ENCODE assay signal across 23 mouse cellular contexts in the genomic region with DNA sequence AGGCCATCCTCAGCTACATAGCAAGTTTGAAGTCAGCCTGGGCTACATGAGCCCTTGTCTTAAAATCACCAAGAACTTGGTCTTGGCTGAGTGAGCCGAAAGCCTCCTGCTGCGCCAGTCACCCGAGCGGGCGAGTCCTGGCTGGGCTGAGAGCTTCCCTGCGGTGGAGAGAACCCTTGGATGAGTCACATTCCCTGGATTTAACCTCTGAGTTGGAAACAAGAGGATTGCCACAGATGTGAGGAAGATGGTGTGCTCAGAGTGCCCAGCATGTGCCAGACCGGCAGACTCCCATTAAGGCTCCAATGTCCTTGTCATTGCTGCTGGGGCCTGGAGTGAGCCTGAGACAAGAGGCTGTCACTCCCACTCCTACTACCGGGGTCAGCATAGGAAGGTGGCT. TPM values are rescaled to one million over a fixed set of nuclear protein-coding genes. Genes with fewer than 3 reads are reported as not detected.
DNase-seq lines count a peak whose midpoint lies in the region; ATAC-seq and TF ChIP-seq lines count a peak whose summit lies in the region.
"Had no signal": no experiment of that assay in that cellular context is flagged by ENCODE, and none has a peak within 500 bp of the region (broad histone marks: within the 10 kb centered on the region; RNA-seq: fewer than 3 reads in every experiment).

No protein-coding gene starts in this region.

- CTCF ChIA-PET in Patski (lab: Charles Lee): interaction anchor here (1.2 kb wide), 1 partner anchor 19 kb away, joined by 3 read pairs; no protein-coding TSS in a partner anchor

- POLR2A ChIA-PET in Patski (lab: Charles Lee): interaction anchor here (2.1 kb wide), 1 partner anchor 10 kb away, joined by 6 read pairs; no protein-coding TSS in a partner anchor

- H3K4me3 ChIP-seq in left cerebral cortex, adult 2 months: no peak overlapping the region
- H3K4me3 ChIP-seq: embryonic facial prominence, embryonic 10.5 days; embryonic facial prominence, embryonic 12.5 days; forebrain, embryonic 10.5 days; forebrain, embryonic 12.5 days had no signal

- DNase-seq in 3134 (ENCODE audit: extremely low read depth, insufficient read length, low spot score) (peak; percentile 75), 3T3-L1 (ENCODE audit: low read depth, low spot score) (peak; percentile 83), Patski (ENCODE audit: low read depth, low spot score) (no peak)
- DNase-seq in fibroblast of lung, adult 2 months (ENCODE audit: low read depth): peak; percentile 69
- DNase-seq in ovary, postnatal 36 days (ENCODE audit: low spot score): no peak
- DNase-seq in cerebellum, adult 11 months: no peak
- no peak for DNase-seq in left cerebral cortex, adult 2 months (ENCODE audit: extremely low spot score in 1 of 2, low spot score in 2 of 2)
- no peak for DNase-seq in thymus, postnatal 25 days
- DNase-seq: adrenal gland, adult 8-10 months; adrenal gland, postnatal 14 days; adrenal gland, postnatal 36 days; cerebellum, adult 18-20 months; cerebellum, adult 8-10 months; cerebellum, adult 9-11 months; cerebellum, postnatal 14 days; forebrain, postnatal 0 days had no signal

- peak; percentile 39 for ATAC-seq in Patski
- ATAC-seq: activated CD4-positive, CD25-positive, alpha-beta regulatory T cell, adult 4 months; CD4-positive, CD25-positive, alpha-beta regulatory T cell, adult 4 months; forebrain, embryonic 14.5 days; forebrain, postnatal 0 days had no signal

- H3K27me3 ChIP-seq in Patski: no peaks in the 10 kb centered on the region
- H3K27me3 ChIP-seq: embryonic facial prominence, embryonic 12.5 days; forebrain, embryonic 12.5 days had no signal

- no peak for TF ChIP-seq CTCF in Patski (IDR thresholded peaks at IDR 0.05)
- no peak for TF ChIP-seq CTCF in left cerebral cortex, adult 2 months (IDR thresholded peaks at IDR 0.05)

- in situ Hi-C loops in Patski (cut with MboI; ENCODE audit: low pct_unique_long_range_greater_than_20kb): loop anchor here (5.0 kb wide), 1 partner anchor 51 kb away; no protein-coding TSS in a partner anchor

- no peak overlapping the region for H3K27ac ChIP-seq in left cerebral cortex, adult 2 months
- H3K27ac ChIP-seq: embryonic facial prominence, embryonic 10.5 days; embryonic facial prominence, embryonic 12.5 days; forebrain, embryonic 10.5 days; forebrain, embryonic 12.5 days had no signal

- intact Hi-C loops in left cerebral cortex, adult 2 months (cut with DNase I): no loop called here

RNA-seq across cellular contexts. Expression of gene Arhgef10l, which starts 2.0 kb away (rescaled TPM):
- 34.1 TPM for polyA plus RNA-seq in Patski (2021)
- total RNA-seq in left cerebral cortex, adult 2 months (2021): 10 to 100 TPM; 63.2 to 71.5 TPM
- polyA plus RNA-seq: activated CD4-positive, CD25-positive, alpha-beta regulatory T cell, adult 4 months had no signal

RNA-seq across cellular contexts. Expression of gene Rcc2, which starts 32.5 kb away (rescaled TPM):
- 84.8 TPM for polyA plus RNA-seq in Patski (2021)
- total RNA-seq in left cerebral cortex, adult 2 months (2021): 10 to 100 TPM; 87.4 to 91.7 TPM

Comparison
In these comparisons a context has a peak if more than half of its experiments do, and no peak if none do; other contexts are left out.
1. DNase-seq: peak in 3134 (single experiment), 3T3-L1 (single experiment) and fibroblast of lung, adult 2 months (single experiment); none in Patski (single experiment), ovary, postnatal 36 days (single experiment), cerebellum, adult 11 months (single experiment), left cerebral cortex, adult 2 months (0 of 2) and thymus, postnatal 25 days (single experiment).